Mouse (Mus musculus): ENCODE measurements at regions not wholly inside any gene's neighbourhood (a gene's known extent, or its start where the extent isn't known, plus 50 kb on each side); places are given as distances from the start of the nearest gene placed in this dataset.

DNA sequence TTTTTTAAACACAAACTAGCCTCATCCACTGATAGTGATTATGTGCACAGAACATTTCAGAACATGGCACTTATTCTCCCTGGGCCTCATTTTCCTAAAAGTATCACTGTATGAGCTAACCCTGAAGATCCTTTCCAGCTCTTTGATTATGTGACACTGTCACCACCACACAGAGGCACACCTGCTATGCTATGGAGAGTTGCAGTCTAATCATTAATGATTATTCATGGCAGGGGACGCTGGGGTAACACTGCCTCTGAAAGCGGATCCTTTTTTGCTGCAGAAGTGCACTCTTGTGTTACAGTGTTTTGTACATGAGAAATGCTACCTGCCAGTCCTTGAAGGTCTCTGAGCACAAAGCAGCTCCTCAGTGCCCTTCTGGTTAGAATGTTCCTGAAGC, 615.3 kb upstream of the Fbxo33 start:
- no peak for DNase-seq (ENCODE audit: low read depth, low spot score)

- DNase-seq (ENCODE audit: low read depth, low spot score): no peak
Observed at GRCm38 (mm10) chr12:59822918-59823317, 603.4 kb upstream of the Fbxo33 start.

DNA sequence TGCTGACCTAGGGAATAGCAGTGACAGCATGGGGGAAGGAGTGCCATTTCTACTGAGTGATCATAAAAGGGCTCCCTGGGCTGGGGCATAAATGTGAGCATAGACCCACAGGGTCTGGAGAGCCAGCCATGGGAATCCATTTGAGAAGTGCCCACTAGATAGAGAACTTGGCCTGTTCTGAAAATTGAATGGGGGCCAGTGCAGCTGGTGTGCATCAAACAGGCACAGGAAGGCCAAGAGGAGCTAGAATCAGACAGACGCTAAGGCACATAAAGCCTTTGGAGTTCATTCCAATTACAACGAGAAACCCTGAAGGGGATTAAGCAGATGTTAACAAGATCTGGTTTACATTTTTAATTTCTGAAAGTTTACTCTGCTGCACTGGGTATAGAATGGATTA, 602.9 kb upstream of the Fbxo33 start:
- DNase-seq (ENCODE audit: low read depth, low spot score): no peak

- DNase-seq (ENCODE audit: low read depth, low spot score): no peak
Observed at GRCm38 (mm10) chr12:59821698-59822097, 602.2 kb upstream of the Fbxo33 start.

DNA sequence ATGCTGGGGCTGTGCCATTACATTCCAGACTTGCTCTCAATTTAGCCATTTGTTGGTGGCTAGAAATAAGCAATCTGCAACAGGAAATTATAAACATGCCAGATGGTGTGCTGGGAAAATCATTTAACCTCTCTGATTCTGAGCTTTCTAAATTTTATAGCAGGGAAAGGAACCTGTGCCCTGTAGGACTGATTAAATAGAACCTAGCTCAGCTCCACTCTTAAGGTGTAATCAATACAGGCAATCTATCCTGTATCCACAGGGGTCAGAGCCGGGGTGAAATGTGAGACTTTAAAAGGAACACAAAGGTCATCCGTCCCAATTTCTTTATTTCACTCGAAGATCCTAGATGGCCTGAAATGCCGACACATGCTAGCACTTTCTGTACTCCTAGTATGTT, 596.4 kb upstream of the Fbxo33 start:
- no peak for DNase-seq (ENCODE audit: low read depth, low spot score)

GRCm38 (mm10) chr12:59814356-59814755, 594.8 kb upstream of the Fbxo33 start:
- no peak for DNase-seq (ENCODE audit: low read depth, low spot score)

- DNase-seq (ENCODE audit: low read depth, low spot score): no peak
Observed at GRCm38 (mm10) chr12:59809224-59809623, 589.7 kb upstream of the Fbxo33 start.

- peak; percentile 16 for DNase-seq (ENCODE audit: low read depth, low spot score)
Observed at GRCm38 (mm10) chr12:59798051-59798450, 578.5 kb upstream of the Fbxo33 start.

DNA sequence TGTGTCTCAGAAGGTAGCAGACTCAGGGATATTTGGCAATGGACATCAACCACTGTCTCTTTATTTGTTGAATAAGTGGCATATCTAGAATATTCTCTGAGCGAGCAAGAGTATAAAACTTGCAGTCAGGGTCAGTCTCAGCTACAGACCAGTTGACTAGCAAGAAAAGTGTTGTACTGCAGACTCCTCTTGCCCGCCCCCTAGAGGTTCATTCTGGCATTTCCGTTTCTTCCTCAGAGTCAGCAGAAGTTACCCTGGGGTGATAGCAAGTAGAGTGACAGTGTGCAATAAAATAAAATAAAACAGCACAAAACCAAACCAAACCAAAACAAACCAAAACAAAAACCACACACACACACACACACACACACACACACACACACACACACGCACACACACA, 571.9 kb upstream of the Fbxo33 start:
- peak; percentile 63 for DNase-seq (ENCODE audit: low read depth, low spot score)

- DNase-seq (ENCODE audit: low read depth, low spot score): no peak
Observed at GRCm38 (mm10) chr12:59786831-59787230, 567.3 kb upstream of the Fbxo33 start.

GRCm38 (mm10) chr12:59770980-59771379, 551.5 kb upstream of the Fbxo33 start:
- no peak for DNase-seq (ENCODE audit: low read depth, low spot score)

- no peak for DNase-seq (ENCODE audit: low read depth, low spot score)
Observed at GRCm38 (mm10) chr12:59762260-59762659, 542.7 kb upstream of the Fbxo33 start.

- peak; percentile 5 for DNase-seq (ENCODE audit: low read depth, low spot score)
Observed at GRCm38 (mm10) chr12:59744768-59745167, 525.2 kb upstream of the Fbxo33 start.

DNA sequence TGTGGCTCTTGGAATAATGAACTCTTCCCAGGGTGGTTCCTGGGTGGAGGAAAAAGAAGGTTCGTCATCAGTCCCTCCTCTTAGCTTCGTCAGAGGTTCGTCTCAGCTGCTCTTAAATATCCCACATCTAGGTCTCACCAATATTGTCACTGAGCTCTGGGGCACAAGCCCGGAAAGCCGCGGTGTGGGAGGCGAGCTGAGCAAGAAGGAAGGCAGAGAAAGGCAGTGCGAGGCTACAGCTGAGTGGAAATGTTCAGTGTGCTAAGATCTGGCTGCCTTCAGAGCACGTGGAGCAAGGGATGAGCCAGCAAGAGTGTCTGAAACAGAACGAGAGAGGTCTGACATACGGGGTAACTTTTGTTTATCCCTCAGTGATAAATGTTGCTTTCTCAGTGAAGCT, 523.7 kb upstream of the Fbxo33 start:
- no peak for DNase-seq (ENCODE audit: low read depth, low spot score)

DNA sequence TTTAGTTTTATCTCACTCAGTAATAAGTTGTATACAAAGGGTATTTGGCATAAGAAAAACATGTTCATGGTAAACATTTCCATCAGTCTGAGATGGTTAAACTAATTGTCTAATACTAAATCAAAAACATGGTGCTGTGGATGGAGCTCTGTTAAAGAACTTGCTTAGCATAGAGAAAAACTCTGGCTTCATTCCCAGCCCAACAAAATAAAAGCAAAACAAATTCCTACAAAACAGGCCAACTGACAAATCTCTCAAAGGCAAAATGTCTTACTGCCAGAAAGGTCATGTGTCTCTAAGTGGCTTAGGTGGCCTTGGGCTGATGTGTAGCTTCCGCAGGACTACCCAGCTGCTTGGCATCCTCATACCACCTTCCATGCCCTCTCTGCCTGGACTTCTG, 505.4 kb upstream of the Fbxo33 start:
- no peak for DNase-seq (ENCODE audit: low read depth, low spot score)

- DNase-seq (ENCODE audit: low read depth, low spot score): no peak
Observed at GRCm38 (mm10) chr12:59722471-59723182, 503.1 kb upstream of the Fbxo33 start.

- no peak for DNase-seq (ENCODE audit: low read depth, low spot score)
Observed at GRCm38 (mm10) chr12:59713216-59713615, 493.7 kb upstream of the Fbxo33 start.

DNA sequence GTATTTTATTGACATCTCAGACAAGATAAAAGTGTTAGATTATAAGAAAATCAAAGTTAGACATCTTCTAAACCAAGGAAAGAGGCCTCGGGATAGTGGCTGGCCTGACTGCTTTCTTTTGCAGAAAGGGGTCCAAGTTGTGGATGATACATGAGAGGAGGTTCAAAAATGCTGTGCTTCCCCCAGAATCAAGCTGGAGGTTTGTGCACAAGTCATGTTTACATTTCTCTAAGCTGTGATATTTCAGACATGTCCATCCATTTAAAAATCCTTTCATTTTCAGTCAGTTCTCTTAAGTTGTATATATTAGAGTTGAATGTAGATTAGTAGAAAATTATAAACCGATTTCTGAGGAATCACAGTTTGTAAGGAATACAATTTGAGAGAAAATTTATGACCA, 463.7 kb upstream of the Fbxo33 start:
- no peak for DNase-seq (ENCODE audit: low read depth, low spot score)

DNA sequence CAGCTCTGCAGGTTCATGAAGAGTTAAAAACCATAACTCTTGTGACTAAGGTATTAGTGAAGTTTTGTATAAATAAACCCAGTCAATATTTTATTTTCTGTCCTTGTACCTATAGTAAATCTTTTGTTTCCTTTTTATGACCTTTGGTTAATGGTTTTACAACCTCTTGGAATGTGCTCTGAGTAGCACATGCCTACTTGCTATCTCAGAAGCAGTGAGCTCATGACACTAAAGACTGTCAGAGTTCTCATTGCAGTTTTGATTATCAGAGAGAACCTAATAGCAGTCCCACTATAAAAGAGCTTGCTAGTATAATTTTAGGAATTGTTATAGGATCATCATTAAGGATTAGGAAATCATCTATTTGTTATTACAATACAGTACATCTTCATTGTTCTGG, 443.6 kb upstream of the Fbxo33 start:
- no peak for DNase-seq (ENCODE audit: low read depth, low spot score)

DNA sequence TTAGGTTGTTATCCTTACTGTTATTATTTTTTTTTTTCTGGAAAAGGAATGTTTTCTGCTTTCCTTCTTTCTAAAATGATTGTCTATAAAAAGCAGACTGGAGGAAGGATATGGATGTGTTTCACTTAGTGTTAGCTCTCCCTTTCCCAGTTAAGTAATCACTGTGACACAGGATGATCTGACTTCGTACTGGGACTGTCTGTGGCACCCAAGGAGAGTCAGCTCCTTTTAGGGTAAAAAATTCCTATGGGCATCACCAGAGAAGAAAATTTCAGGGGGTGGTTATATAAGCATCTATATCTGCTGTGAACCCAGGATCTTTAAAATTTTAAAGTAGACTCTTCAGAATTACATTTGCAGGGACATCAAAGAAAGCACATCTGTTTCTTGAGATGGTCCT, 411.2 kb upstream of the Fbxo33 start:
- no peak for DNase-seq (ENCODE audit: low read depth, low spot score)

DNA sequence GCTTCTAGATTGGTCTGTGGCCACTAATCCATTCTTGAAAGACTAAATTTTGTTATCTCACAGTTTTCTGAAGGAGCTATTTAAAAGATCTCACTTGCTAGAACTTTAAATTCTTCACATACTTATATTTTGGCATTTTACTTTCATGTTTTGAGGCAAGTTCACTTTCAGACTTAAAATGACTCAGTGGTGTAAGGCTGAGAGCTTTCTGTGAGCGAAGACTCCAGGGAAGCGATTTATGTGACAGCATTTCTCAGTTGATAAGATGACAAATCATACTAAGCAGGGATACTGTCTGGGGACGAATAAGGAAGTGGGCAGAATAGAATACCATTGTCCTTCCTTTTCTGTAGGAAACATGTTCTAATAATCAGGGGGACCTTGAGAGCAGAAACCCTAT, 403.6 kb upstream of the Fbxo33 start:
- no peak for DNase-seq (ENCODE audit: low read depth, low spot score)

DNA sequence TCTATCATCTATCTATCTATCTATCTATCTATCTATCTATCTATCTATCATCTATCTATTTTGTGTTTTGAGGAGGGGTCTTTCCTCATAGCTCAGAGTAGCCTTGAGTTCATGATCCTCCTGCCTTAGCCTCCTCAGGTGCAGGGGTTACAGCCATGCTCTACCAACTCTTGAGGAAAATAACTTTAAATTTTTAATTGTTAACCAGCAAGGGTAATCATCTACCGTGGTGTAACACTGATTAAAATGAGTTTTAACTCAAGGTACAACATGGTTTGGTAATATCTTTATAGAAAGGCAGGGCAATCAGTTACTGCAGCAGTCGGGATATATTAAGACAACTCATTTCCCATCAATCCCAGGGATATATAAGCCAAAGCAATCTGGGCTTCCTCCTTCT, 401.6 kb upstream of the Fbxo33 start:
- DNase-seq (ENCODE audit: low read depth, low spot score): no peak

DNA sequence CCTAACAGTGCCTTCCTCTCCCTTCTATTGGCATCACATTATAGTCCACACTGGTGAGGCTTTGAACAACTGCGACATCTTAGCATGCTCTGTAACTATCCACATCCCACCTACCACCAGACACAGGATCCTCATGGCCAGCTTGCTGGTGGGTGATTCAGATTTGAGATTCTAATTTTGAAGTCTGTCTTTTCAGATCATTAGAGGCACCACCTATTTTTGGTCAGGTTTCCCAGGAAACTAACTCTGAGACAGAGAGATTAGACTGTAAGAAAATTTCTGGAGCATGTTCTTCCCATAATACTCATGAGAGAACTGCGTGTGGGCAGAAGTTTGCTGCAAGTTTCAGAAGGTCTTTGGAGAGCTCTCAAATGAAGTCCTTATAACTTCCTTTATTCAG, 400.8 kb upstream of the Fbxo33 start:
- DNase-seq (ENCODE audit: low read depth, low spot score): no peak

DNA sequence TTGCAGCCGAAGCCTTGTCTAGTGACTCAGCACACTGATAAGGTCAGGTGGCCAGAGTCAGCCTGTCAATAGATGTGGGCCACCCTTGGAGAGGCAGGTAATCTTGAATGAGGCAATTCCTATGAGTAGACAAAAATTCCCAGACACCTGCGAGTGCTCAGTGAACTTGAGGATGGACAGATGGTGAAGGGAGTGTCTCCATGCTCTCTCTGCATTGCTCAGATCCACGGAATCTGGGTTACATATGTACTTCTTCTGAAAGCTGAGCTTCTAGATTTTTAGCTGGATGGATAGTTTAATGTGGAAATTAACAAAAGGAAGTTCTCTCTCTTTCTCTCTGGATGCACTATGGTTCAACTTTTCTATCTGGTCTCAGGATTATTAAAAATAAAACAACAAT, 396.6 kb upstream of the Fbxo33 start:
- peak; percentile 76 for DNase-seq (ENCODE audit: low read depth, low spot score)
